Mouse (Mus musculus): ENCODE results near the gene Sgpp1.
A peak's percentile ranks its signal among the peaks of the same experiment; 100 is the strongest.
"Not testable (repeated sequence)": the region's sequence is repeated elsewhere in the genome, so short reads cannot be mapped to it uniquely, and the experiment has no call there.

Gene Sgpp1

GRCm38 (mm10) chr12:75689003-75689402 lies 46.5 kb downstream of the Sgpp1 start:
- no peak for DNase-seq (ENCODE audit: low spot score in 2 of 2)

GRCm38 (mm10) chr12:75687314-75687713 lies 48.2 kb downstream of the Sgpp1 start:
- no peak for DNase-seq (ENCODE audit: low spot score in 2 of 2)

- DNase-seq (ENCODE audit: low spot score in 2 of 2) = not testable (repeated sequence)
Observed at GRCm38 (mm10) chr12:75684026-75684425, 51.5 kb downstream of the Sgpp1 start.

GRCm38 (mm10) chr12:75683598-75683997 lies 51.9 kb downstream of the Sgpp1 start:
- DNase-seq (ENCODE audit: low spot score in 2 of 2) = no peak

- DNase-seq (ENCODE audit: low spot score in 2 of 2) = no peak
Observed at GRCm38 (mm10) chr12:75682842-75683241, 52.7 kb downstream of the Sgpp1 start.

GRCm38 (mm10) chr12:75681101-75681500 lies 54.4 kb downstream of the Sgpp1 start:
- no peak for DNase-seq (ENCODE audit: low spot score in 2 of 2)

GRCm38 (mm10) chr12:75678393-75678792 lies 57.1 kb downstream of the Sgpp1 start:
- no peak for DNase-seq (ENCODE audit: low spot score in 2 of 2)

- no peak for DNase-seq (ENCODE audit: low spot score in 2 of 2)
Observed at GRCm38 (mm10) chr12:75672630-75673029, 62.9 kb downstream of the Sgpp1 start.

GRCm38 (mm10) chr12:75671759-75672315 lies 63.7 kb downstream of the Sgpp1 start:
- DNase-seq (ENCODE audit: low spot score in 2 of 2) = no peak

- no peak for DNase-seq (ENCODE audit: low spot score in 2 of 2)
Observed at GRCm38 (mm10) chr12:75670611-75671010, 64.9 kb downstream of the Sgpp1 start.

- peak; percentile 100 for DNase-seq (ENCODE audit: low spot score in 2 of 2)
Observed at GRCm38 (mm10) chr12:75669258-75670106, 66.0 kb downstream of the Sgpp1 start, which contains the start of gene Wdr89. TSS of gene Wdr89 (minus strand) at chr12:75669537.

- no peak for DNase-seq (ENCODE audit: low spot score in 2 of 2)
Observed at GRCm38 (mm10) chr12:75668916-75669257, 66.6 kb downstream of the Sgpp1 start.

GRCm38 (mm10) chr12:75668221-75668620 lies 67.3 kb downstream of the Sgpp1 start:
- no peak for DNase-seq (ENCODE audit: low spot score in 2 of 2)

GRCm38 (mm10) chr12:75666939-75667338 lies 68.6 kb downstream of the Sgpp1 start:
- DNase-seq (ENCODE audit: low spot score in 2 of 2) = no peak

- no peak for DNase-seq (ENCODE audit: low spot score in 2 of 2)
Observed at GRCm38 (mm10) chr12:75664516-75664810, 71.1 kb downstream of the Sgpp1 start.
